In the genomic region with DNA sequence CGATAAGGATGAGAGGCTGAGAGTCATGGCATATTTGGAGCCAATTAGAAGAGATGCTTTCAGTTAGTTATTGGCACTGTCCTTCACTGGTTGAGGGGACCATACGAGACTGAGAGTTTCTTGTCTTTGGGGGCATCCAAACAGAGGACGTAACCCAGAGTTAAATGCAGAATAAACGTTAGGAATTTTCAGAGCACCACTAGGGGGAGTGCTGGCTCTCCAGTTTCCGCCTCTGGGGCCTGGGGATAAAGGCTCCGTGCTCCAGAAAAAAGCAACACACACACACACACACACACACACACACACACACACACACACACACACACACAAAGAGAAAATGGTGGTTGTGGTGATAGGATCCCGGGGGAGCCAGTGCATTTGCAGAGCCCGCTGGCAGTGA, we compare ENCODE assay signal across 14 mouse cellular contexts.
DNase-seq lines count a peak whose midpoint lies in the region; ATAC-seq and TF ChIP-seq lines count a peak whose summit lies in the region.
"Had no signal": no experiment of that assay in that cellular context is flagged by ENCODE, and none has a peak within 500 bp of the region (broad histone marks: within the 10 kb centered on the region; RNA-seq: fewer than 3 reads in every experiment).

No protein-coding gene starts in this region.

- H3K9me3 ChIP-seq in forebrain, embryonic 11.5 days (ENCODE audit: control insufficient read depth, low read length), result no peaks in the 10 kb centered on the region
- H3K9me3 ChIP-seq in forebrain, embryonic 15.5 days, result no peaks in the 10 kb centered on the region
- no peaks in the 10 kb centered on the region for H3K9me3 ChIP-seq in kidney, postnatal 0 days (replicated peaks; ENCODE audit: low read length)
- H3K9me3 ChIP-seq: heart, embryonic 15.5 days; liver, embryonic 12.5 days; stomach, embryonic 15.5 days had no signal

- no peaks in the 10 kb centered on the region for H3K27me3 ChIP-seq in forebrain, embryonic 11.5 days (ENCODE audit: control insufficient read depth, insufficient read depth, low read length)
- H3K27me3 ChIP-seq in forebrain, embryonic 15.5 days, result no peaks in the 10 kb centered on the region
- H3K27me3 ChIP-seq in kidney, postnatal 0 days (ENCODE audit: insufficient read depth, low read length), result no peaks in the 10 kb centered on the region
- H3K27me3 ChIP-seq: heart, embryonic 15.5 days; liver, embryonic 12.5 days; stomach, embryonic 15.5 days had no signal

- 72% methylated on average over 8 of the region's 8 CpGs for WGBS in forebrain, embryonic 11.5 days
- WGBS in forebrain, embryonic 15.5 days, result 70% methylated on average over 8 of the region's 8 CpGs
- 76% methylated on average over 8 of the region's 8 CpGs for WGBS in kidney, postnatal 0 days

- peak; percentile 37; the same call in 1 of the 2 replicates for TF ChIP-seq CTCF in kidney, postnatal 0 days (IDR thresholded peaks at IDR 0.05; ENCODE audit: low read depth)

- no peaks in the 10 kb centered on the region for H3K4me1 ChIP-seq in forebrain, embryonic 11.5 days (replicated peaks; ENCODE audit: control insufficient read depth, insufficient read depth, low read length)
- no peaks in the 10 kb centered on the region for H3K4me1 ChIP-seq in forebrain, embryonic 15.5 days
- H3K4me1 ChIP-seq in kidney, postnatal 0 days (replicated peaks; ENCODE audit: insufficient read depth, low read length), result no peaks in the 10 kb centered on the region
- H3K4me1 ChIP-seq: heart, embryonic 15.5 days; liver, embryonic 12.5 days; stomach, embryonic 15.5 days had no signal

- H3K9ac ChIP-seq in forebrain, embryonic 11.5 days (ENCODE audit: low read length), result no peak overlapping the region
- H3K9ac ChIP-seq in forebrain, embryonic 15.5 days (replicated peaks), result no peak overlapping the region
- H3K9ac ChIP-seq in kidney, postnatal 0 days (ENCODE audit: low read depth, low read length), result no peak overlapping the region
- H3K9ac ChIP-seq: heart, embryonic 15.5 days; liver, embryonic 12.5 days; stomach, embryonic 15.5 days had no signal

- no peaks in the 10 kb centered on the region for H3K36me3 ChIP-seq in forebrain, embryonic 11.5 days (ENCODE audit: control insufficient read depth, insufficient read depth, low read length)
- no peaks in the 10 kb centered on the region for H3K36me3 ChIP-seq in forebrain, embryonic 15.5 days
- H3K36me3 ChIP-seq in kidney, postnatal 0 days (ENCODE audit: insufficient read depth, low read length), result no peaks in the 10 kb centered on the region
- H3K36me3 ChIP-seq: heart, embryonic 15.5 days; liver, embryonic 12.5 days; stomach, embryonic 15.5 days had no signal

- DNase-seq in forebrain, embryonic 11.5 days (ENCODE audit: low spot score), result peak; percentile 50
- no peak for DNase-seq in kidney, postnatal 0 days (ENCODE audit: low spot score)
- DNase-seq in kidney, postnatal 4 days, result no peak
- DNase-seq in retina, embryonic 14.5 days (ENCODE audit: low spot score), result peak; percentile 63
- no peak for DNase-seq in retina, postnatal 1 day
- DNase-seq in testis, postnatal 10 days (ENCODE audit: low spot score), result peak; percentile 39
- DNase-seq in spleen, postnatal 4 days (ENCODE audit: low spot score in 2 of 2), result no peak
- DNase-seq: cerebellum, adult 9-11 months; kidney, postnatal 14 days had no signal

- no peak overlapping the region for H3K27ac ChIP-seq in forebrain, embryonic 11.5 days (ENCODE audit: low read depth, low read length)
- no peak overlapping the region for H3K27ac ChIP-seq in forebrain, embryonic 15.5 days (replicated peaks)
- no peak overlapping the region for H3K27ac ChIP-seq in kidney, postnatal 0 days
- H3K27ac ChIP-seq: heart, embryonic 15.5 days; liver, embryonic 12.5 days; macrophage; stomach, embryonic 15.5 days had no signal

- H3K4me2 ChIP-seq in forebrain, embryonic 11.5 days (ENCODE audit: low read depth, low read length, severe bottlenecking), result no peak overlapping the region
- no peak overlapping the region for H3K4me2 ChIP-seq in forebrain, embryonic 15.5 days (replicated peaks)
- no peak overlapping the region for H3K4me2 ChIP-seq in kidney, postnatal 0 days (ENCODE audit: low read length)
- H3K4me2 ChIP-seq: heart, embryonic 15.5 days; liver, embryonic 12.5 days; stomach, embryonic 15.5 days had no signal

- no peak for ATAC-seq in forebrain, embryonic 11.5 days (replicated peaks; ENCODE audit: low FRiP score)
- no peak for ATAC-seq in forebrain, embryonic 15.5 days (replicated peaks)
- ATAC-seq in kidney, postnatal 0 days (replicated peaks; ENCODE audit: low FRiP score, low read depth), result no peak
- ATAC-seq: liver, embryonic 12.5 days had no signal

- H3K4me3 ChIP-seq in forebrain, embryonic 11.5 days (ENCODE audit: low read depth, low read length), result no peak overlapping the region
- no peak overlapping the region for H3K4me3 ChIP-seq in forebrain, embryonic 15.5 days
- no peak overlapping the region for H3K4me3 ChIP-seq in kidney, postnatal 0 days (replicated peaks; ENCODE audit: low read depth, low read length)
- H3K4me3 ChIP-seq: heart, embryonic 15.5 days; liver, embryonic 12.5 days; stomach, embryonic 15.5 days had no signal

Comparison
In these comparisons a context has a peak if more than half of its experiments do, and no peak if none do; other contexts are left out.
1. DNase-seq: peak in forebrain, embryonic 11.5 days (single experiment), retina, embryonic 14.5 days (single experiment) and testis, postnatal 10 days (single experiment); none in kidney, postnatal 0 days (single experiment), kidney, postnatal 4 days (0 of 2), retina, postnatal 1 day (single experiment) and spleen, postnatal 4 days (0 of 2).